Mouse (Mus musculus): ENCODE data around the gene Hip1. TPM values are rescaled to one million over a fixed set of nuclear protein-coding genes. Genes with fewer than 3 reads are reported as not detected.
A peak's percentile ranks its signal among the peaks of the same experiment; 100 is the strongest.

Hip1 gene
- polyA plus RNA-seq, 1 experiment from 2014 or later, result 3.5 TPM

- no peak overlapping the region for H3K4me2 ChIP-seq
- no peaks in the 10 kb centered on the region for H3K4me1 ChIP-seq (replicated peaks)
- no peak overlapping the region for H3K9ac ChIP-seq
- WGBS (ENCODE audit: insufficient replicate concordance), result 65% methylated on average over 7 of the region's 7 CpGs
- H3K36me3 ChIP-seq (replicated peaks), result no peaks in the 10 kb centered on the region
- H3K9me3 ChIP-seq (replicated peaks), result no peaks in the 10 kb centered on the region
- no peak for ATAC-seq (ENCODE audit: insufficient read depth)
- H3K27me3 ChIP-seq, result no peaks in the 10 kb centered on the region
- no peak overlapping the region for H3K4me3 ChIP-seq (replicated peaks)
- H3K27ac ChIP-seq (replicated peaks), result no peak overlapping the region
Measured at GRCm38 (mm10) chr5:135442430-135442829, 102.5 kb downstream of the Hip1 start.

- Histone ChIP-seq H3K36me3 (replicated peaks) (0 out of 2 replicates have a peak, but pooled peaks cover 5% of the 10 kb centered on the region), H3K4me2 (no peak overlapping the region), H3K27me3 (no peaks in the 10 kb centered on the region), H3K9ac (no peak overlapping the region), H3K4me3 (replicated peaks) (no peak overlapping the region), H3K9me3 (replicated peaks) (no peaks in the 10 kb centered on the region), H3K27ac (replicated peaks) (no peak overlapping the region), H3K4me1 (replicated peaks) (no peaks in the 10 kb centered on the region)
- WGBS (ENCODE audit: insufficient replicate concordance), result 71% methylated on average over 10 of the region's 10 CpGs
- no peak for ATAC-seq (ENCODE audit: insufficient read depth)
Measured at GRCm38 (mm10) chr5:135435039-135435438, 109.9 kb downstream of the Hip1 start.

- 81% methylated on average over 4 of the region's 4 CpGs for WGBS (ENCODE audit: insufficient replicate concordance)
Measured at GRCm38 (mm10) chr5:135433861-135434260, 111.1 kb downstream of the Hip1 start.

GRCm38 (mm10) chr5:135431111-135431510 is 113.8 kb downstream of the Hip1 start:
- Histone ChIP-seq H3K27me3 (no peaks in the 10 kb centered on the region), H3K36me3 (replicated peaks) (0 out of 2 replicates have a peak, but pooled peaks cover 5% of the 10 kb centered on the region), H3K9ac (no peak overlapping the region), H3K27ac (replicated peaks) (no peak overlapping the region), H3K4me2 (no peak overlapping the region), H3K9me3 (replicated peaks) (no peaks in the 10 kb centered on the region), H3K4me1 (replicated peaks) (no peaks in the 10 kb centered on the region), H3K4me3 (replicated peaks) (no peak overlapping the region)
- WGBS (ENCODE audit: insufficient replicate concordance), result 60% methylated on average over 6 of the region's 6 CpGs
- no peak for ATAC-seq (ENCODE audit: insufficient read depth)

More at GRCm38 (mm10) chr5:135433861-135434260, 111.1 kb downstream of the Hip1 start:
- Histone ChIP-seq H3K4me1 (replicated peaks) (no peaks in the 10 kb centered on the region), H3K27ac (replicated peaks) (no peak overlapping the region), H3K4me3 (replicated peaks) (no peak overlapping the region), H3K36me3 (replicated peaks) (0 out of 2 replicates have a peak, but pooled peaks cover 5% of the 10 kb centered on the region), H3K27me3 (no peaks in the 10 kb centered on the region), H3K9ac (no peak overlapping the region), H3K4me2 (no peak overlapping the region), H3K9me3 (replicated peaks) (no peaks in the 10 kb centered on the region)
- ATAC-seq (ENCODE audit: insufficient read depth), result no peak

GRCm38 (mm10) chr5:135428786-135429185 is 116.1 kb downstream of the Hip1 start:
- WGBS (ENCODE audit: insufficient replicate concordance), result 44% methylated on average over 5 of the region's 5 CpGs
- Histone ChIP-seq H3K4me2 (no peak overlapping the region), H3K27ac (replicated peaks) (no peak overlapping the region), H3K27me3 (no peaks in the 10 kb centered on the region), H3K36me3 (replicated peaks) (0 out of 2 replicates have a peak, but pooled peaks cover under 1% of the 10 kb centered on the region), H3K9ac (no peak overlapping the region), H3K4me3 (replicated peaks) (no peak overlapping the region), H3K9me3 (replicated peaks) (no peaks in the 10 kb centered on the region), H3K4me1 (replicated peaks) (no peaks in the 10 kb centered on the region)
- no peak for ATAC-seq (ENCODE audit: insufficient read depth)

- WGBS (ENCODE audit: insufficient replicate concordance), result 73% methylated on average over 9 of the region's 9 CpGs
- Histone ChIP-seq H3K27ac (replicated peaks) (no peak overlapping the region), H3K4me1 (replicated peaks) (no peaks in the 10 kb centered on the region), H3K4me3 (replicated peaks) (no peak overlapping the region), H3K4me2 (no peak overlapping the region), H3K9ac (no peak overlapping the region), H3K9me3 (replicated peaks) (no peaks in the 10 kb centered on the region), H3K36me3 (replicated peaks) (no peaks in the 10 kb centered on the region), H3K27me3 (no peaks in the 10 kb centered on the region)
- ATAC-seq (ENCODE audit: insufficient read depth), result no peak
Measured at GRCm38 (mm10) chr5:135410266-135410665, 134.7 kb downstream of the Hip1 start.

GRCm38 (mm10) chr5:135408114-135408513 is 136.8 kb downstream of the Hip1 start:
- Histone ChIP-seq H3K4me3 (replicated peaks) (no peak overlapping the region), H3K4me2 (no peak overlapping the region), H3K27me3 (no peaks in the 10 kb centered on the region), H3K36me3 (replicated peaks) (no peaks in the 10 kb centered on the region), H3K27ac (replicated peaks) (no peak overlapping the region), H3K4me1 (replicated peaks) (no peaks in the 10 kb centered on the region), H3K9ac (no peak overlapping the region), H3K9me3 (replicated peaks) (no peaks in the 10 kb centered on the region)
- no peak for ATAC-seq (ENCODE audit: insufficient read depth)
- WGBS (ENCODE audit: insufficient replicate concordance), result 62% methylated on average over 4 of the region's 4 CpGs

GRCm38 (mm10) chr5:135405437-135405836 is 139.5 kb downstream of the Hip1 start:
- Histone ChIP-seq H3K4me1 (replicated peaks) (no peaks in the 10 kb centered on the region), H3K9ac (no peak overlapping the region), H3K4me2 (no peak overlapping the region), H3K27me3 (no peaks in the 10 kb centered on the region), H3K36me3 (replicated peaks) (no peaks in the 10 kb centered on the region), H3K9me3 (replicated peaks) (no peaks in the 10 kb centered on the region), H3K27ac (replicated peaks) (no peak overlapping the region), H3K4me3 (replicated peaks) (no peak overlapping the region)
- WGBS (ENCODE audit: insufficient replicate concordance), result 66% methylated on average over 9 of the region's 9 CpGs
- ATAC-seq (ENCODE audit: insufficient read depth), result no peak

GRCm38 (mm10) chr5:135404623-135405022 is 140.3 kb downstream of the Hip1 start:
- no peaks in the 10 kb centered on the region for H3K27me3 ChIP-seq
- 48% methylated on average over 20 of the region's 20 CpGs for whole genome bisulfite sequencing (ENCODE audit: insufficient replicate concordance)

GRCm38 (mm10) chr5:135400244-135400643 is 144.7 kb downstream of the Hip1 start:
- no peak overlapping the region for H3K4me3 ChIP-seq (replicated peaks)
- peaks cover 9% of the 10 kb centered on the region; the same call in 1 of the 2 replicates for H3K4me1 ChIP-seq (replicated peaks)
- H3K9ac ChIP-seq, result no peak overlapping the region
- no peaks in the 10 kb centered on the region for H3K36me3 ChIP-seq (replicated peaks)
- no peaks in the 10 kb centered on the region for H3K27me3 ChIP-seq
- H3K27ac ChIP-seq (replicated peaks), result no peak overlapping the region
- peak; percentile 34; the same call in 1 of the 2 replicates for ATAC-seq (ENCODE audit: insufficient read depth)
- H3K4me2 ChIP-seq, result no peak overlapping the region
- WGBS (ENCODE audit: insufficient replicate concordance), result 3% methylated on average over 2 of the region's 2 CpGs
- H3K9me3 ChIP-seq (replicated peaks), result no peaks in the 10 kb centered on the region

More at GRCm38 (mm10) chr5:135404623-135405022, 140.3 kb downstream of the Hip1 start:
- H3K9me3 ChIP-seq (replicated peaks), result no peaks in the 10 kb centered on the region
- no peak overlapping the region for H3K4me2 ChIP-seq
- no peak for ATAC-seq (ENCODE audit: insufficient read depth)
- H3K27ac ChIP-seq (replicated peaks), result no peak overlapping the region
- no peaks in the 10 kb centered on the region for H3K4me1 ChIP-seq (replicated peaks)
- H3K36me3 ChIP-seq (replicated peaks), result no peaks in the 10 kb centered on the region
- no peak overlapping the region for H3K9ac ChIP-seq
- no peak overlapping the region for H3K4me3 ChIP-seq (replicated peaks)

- Histone ChIP-seq H3K4me3 (replicated peaks) (no peak overlapping the region), H3K4me1 (replicated peaks) (peaks cover 17% of the 10 kb centered on the region), H3K27me3 (no peaks in the 10 kb centered on the region), H3K4me2 (no peak overlapping the region), H3K36me3 (replicated peaks) (no peaks in the 10 kb centered on the region), H3K27ac (replicated peaks) (no peak overlapping the region), H3K9me3 (replicated peaks) (no peaks in the 10 kb centered on the region), H3K9ac (no peak overlapping the region)
- WGBS (ENCODE audit: insufficient replicate concordance), result 48% methylated on average over 6 of the region's 6 CpGs
- no peak for ATAC-seq (ENCODE audit: insufficient read depth)
Measured at GRCm38 (mm10) chr5:135399382-135399781, 145.5 kb downstream of the Hip1 start.

- H3K9me3 ChIP-seq (replicated peaks), result no peaks in the 10 kb centered on the region
- no peak overlapping the region for H3K4me3 ChIP-seq (replicated peaks)
- no peak overlapping the region for H3K9ac ChIP-seq
- no peak for ATAC-seq (ENCODE audit: insufficient read depth)
- H3K36me3 ChIP-seq (replicated peaks), result peaks cover 16% of the 10 kb centered on the region
- 0 out of 2 replicates have a peak overlapping the region, but pooled peaks have one; percentile 21 for H3K27ac ChIP-seq (replicated peaks)
- H3K4me2 ChIP-seq, result no peak overlapping the region; the same call in 1 of the 2 replicates
- WGBS (ENCODE audit: insufficient replicate concordance), result 35% methylated on average over 5 of the region's 5 CpGs
- no peaks in the 10 kb centered on the region for H3K27me3 ChIP-seq
- peaks cover 35% of the 10 kb centered on the region for H3K4me1 ChIP-seq (replicated peaks)
Measured at GRCm38 (mm10) chr5:135395826-135396225, 149.1 kb downstream of the Hip1 start.
